Mouse (Mus musculus): ENCODE measurements around the gene Srgap2. TPM values are rescaled to one million over a fixed set of nuclear protein-coding genes. Genes with fewer than 3 reads are reported as not detected.

Gene Srgap2
- polyA plus RNA-seq, 1 experiment from 2014 or later, result 31.7 TPM

DNA sequence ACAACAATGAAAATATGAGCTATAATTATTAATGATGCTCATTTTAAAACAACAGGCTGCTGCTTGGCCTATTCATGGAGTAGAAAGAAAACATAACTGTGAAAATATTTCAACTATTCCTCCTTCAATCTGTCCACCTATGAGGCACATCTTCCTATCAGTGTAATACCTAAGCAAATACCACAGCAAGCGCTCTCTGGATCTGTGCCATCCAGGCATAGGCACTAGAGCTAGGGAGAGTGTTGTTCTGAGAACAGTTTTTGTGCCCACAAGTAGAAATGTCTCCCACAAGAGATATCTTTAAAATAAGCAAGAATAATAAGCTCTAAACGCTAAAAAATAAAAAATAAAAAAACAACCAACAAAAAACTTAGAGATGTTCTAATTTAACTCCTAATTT is 14.0 kb downstream of the Srgap2 start:
- Histone ChIP-seq H3K27me3 (ENCODE audit: control insufficient read depth, insufficient read depth, low read depth, low read length) (no peaks in the 10 kb centered on the region), H3K27ac (ENCODE audit: low read length) (no peak overlapping the region), H3K9me3 (replicated peaks; ENCODE audit: control insufficient read depth, low read length, poor library complexity, severe bottlenecking) (no peaks in the 10 kb centered on the region), H3K9ac (ENCODE audit: low read depth, low read length) (no peak overlapping the region), H3K4me2 (ENCODE audit: low read length) (no peak overlapping the region), H3K4me3 (ENCODE audit: low read depth, low read length) (no peak overlapping the region), H3K36me3 (ENCODE audit: control insufficient read depth, insufficient read depth, low read length) (no peaks in the 10 kb centered on the region), H3K4me1 (ENCODE audit: control insufficient read depth, insufficient read depth, low read length) (peaks cover 7% of the 10 kb centered on the region)
- 93% methylated on average over 2 of the region's 2 CpGs for WGBS
- ATAC-seq, result no peak

GRCm38 (mm10) chr1:131511661-131512500 is 15.3 kb downstream of the Srgap2 start:
- H3K9ac ChIP-seq (ENCODE audit: low read depth, low read length), result no peak overlapping the region
- H3K4me1 ChIP-seq (ENCODE audit: control insufficient read depth, insufficient read depth, low read length), result peaks cover 7% of the 10 kb centered on the region
- H3K4me3 ChIP-seq (ENCODE audit: low read depth, low read length), result no peak overlapping the region
- no peak overlapping the region for H3K27ac ChIP-seq (ENCODE audit: low read length)
- H3K4me2 ChIP-seq (ENCODE audit: low read length), result no peak overlapping the region
- no peaks in the 10 kb centered on the region for H3K9me3 ChIP-seq (replicated peaks; ENCODE audit: control insufficient read depth, low read length, poor library complexity, severe bottlenecking)
- 78% methylated on average over 3 of the region's 3 CpGs for WGBS
- no peaks in the 10 kb centered on the region for H3K27me3 ChIP-seq (ENCODE audit: control insufficient read depth, insufficient read depth, low read depth, low read length)
- H3K36me3 ChIP-seq (ENCODE audit: control insufficient read depth, insufficient read depth, low read length), result no peaks in the 10 kb centered on the region
- ATAC-seq, result no peak

GRCm38 (mm10) chr1:131511131-131511530 is 16.0 kb downstream of the Srgap2 start:
- H3K9ac ChIP-seq (ENCODE audit: low read depth, low read length), result no peak overlapping the region
- no peaks in the 10 kb centered on the region for H3K36me3 ChIP-seq (ENCODE audit: control insufficient read depth, insufficient read depth, low read length)
- ATAC-seq, result no peak
- no peak overlapping the region for H3K27ac ChIP-seq (ENCODE audit: low read length)
- H3K4me3 ChIP-seq (ENCODE audit: low read depth, low read length), result no peak overlapping the region
- H3K4me2 ChIP-seq (ENCODE audit: low read length), result no peak overlapping the region
- H3K9me3 ChIP-seq (replicated peaks; ENCODE audit: control insufficient read depth, low read length, poor library complexity, severe bottlenecking), result no peaks in the 10 kb centered on the region
- peaks cover 7% of the 10 kb centered on the region for H3K4me1 ChIP-seq (ENCODE audit: control insufficient read depth, insufficient read depth, low read length)
- H3K27me3 ChIP-seq (ENCODE audit: control insufficient read depth, insufficient read depth, low read depth, low read length), result no peaks in the 10 kb centered on the region

- ATAC-seq, result no peak
- H3K27me3 ChIP-seq (ENCODE audit: control insufficient read depth, insufficient read depth, low read depth, low read length), result no peaks in the 10 kb centered on the region
- no peak overlapping the region for H3K27ac ChIP-seq (ENCODE audit: low read length)
- no peak overlapping the region for H3K4me2 ChIP-seq (ENCODE audit: low read length)
- H3K9me3 ChIP-seq (replicated peaks; ENCODE audit: control insufficient read depth, low read length, poor library complexity, severe bottlenecking), result no peaks in the 10 kb centered on the region
- H3K9ac ChIP-seq (ENCODE audit: low read depth, low read length), result no peak overlapping the region
- H3K4me1 ChIP-seq (ENCODE audit: control insufficient read depth, insufficient read depth, low read length), result no peaks in the 10 kb centered on the region; the same call in 1 of the 2 replicates
- WGBS, result 86% methylated on average over 1 of the region's 1 CpGs
- H3K4me3 ChIP-seq (ENCODE audit: low read depth, low read length), result no peak overlapping the region
- H3K36me3 ChIP-seq (ENCODE audit: control insufficient read depth, insufficient read depth, low read length), result no peaks in the 10 kb centered on the region
Observed at GRCm38 (mm10) chr1:131501681-131502080, 25.5 kb downstream of the Srgap2 start.

- no peak for ATAC-seq
- WGBS, result 92% methylated on average over 1 of the region's 1 CpGs
Observed at GRCm38 (mm10) chr1:131498231-131498630, 28.9 kb downstream of the Srgap2 start.

GRCm38 (mm10) chr1:131493966-131494898 is 32.9 kb downstream of the Srgap2 start:
- no peak overlapping the region for H3K9ac ChIP-seq (ENCODE audit: low read depth, low read length)
- peaks cover 13% of the 10 kb centered on the region for H3K4me1 ChIP-seq (ENCODE audit: control insufficient read depth, insufficient read depth, low read length)
- H3K27me3 ChIP-seq (ENCODE audit: control insufficient read depth, insufficient read depth, low read depth, low read length), result no peaks in the 10 kb centered on the region
- H3K4me3 ChIP-seq (ENCODE audit: low read depth, low read length), result no peak overlapping the region
- WGBS, result 77% methylated on average over 4 of the region's 4 CpGs
- no peak overlapping the region for H3K4me2 ChIP-seq (ENCODE audit: low read length)
- H3K9me3 ChIP-seq (replicated peaks; ENCODE audit: control insufficient read depth, low read length, poor library complexity, severe bottlenecking), result no peaks in the 10 kb centered on the region
- H3K36me3 ChIP-seq (ENCODE audit: control insufficient read depth, insufficient read depth, low read length), result no peaks in the 10 kb centered on the region
- ATAC-seq, result no peak
- no peak overlapping the region for H3K27ac ChIP-seq (ENCODE audit: low read length)

More at GRCm38 (mm10) chr1:131498231-131498630, 28.9 kb downstream of the Srgap2 start:
- Histone ChIP-seq H3K36me3 (ENCODE audit: control insufficient read depth, insufficient read depth, low read length) (no peaks in the 10 kb centered on the region), H3K4me3 (ENCODE audit: low read depth, low read length) (no peak overlapping the region), H3K27ac (ENCODE audit: low read length) (no peak overlapping the region), H3K9ac (ENCODE audit: low read depth, low read length) (no peak overlapping the region), H3K4me2 (ENCODE audit: low read length) (no peak overlapping the region), H3K4me1 (ENCODE audit: control insufficient read depth, insufficient read depth, low read length) (no peaks in the 10 kb centered on the region; the same call in 1 of the 2 replicates), H3K9me3 (replicated peaks; ENCODE audit: control insufficient read depth, low read length, poor library complexity, severe bottlenecking) (no peaks in the 10 kb centered on the region), H3K27me3 (ENCODE audit: control insufficient read depth, insufficient read depth, low read depth, low read length) (no peaks in the 10 kb centered on the region)

DNA sequence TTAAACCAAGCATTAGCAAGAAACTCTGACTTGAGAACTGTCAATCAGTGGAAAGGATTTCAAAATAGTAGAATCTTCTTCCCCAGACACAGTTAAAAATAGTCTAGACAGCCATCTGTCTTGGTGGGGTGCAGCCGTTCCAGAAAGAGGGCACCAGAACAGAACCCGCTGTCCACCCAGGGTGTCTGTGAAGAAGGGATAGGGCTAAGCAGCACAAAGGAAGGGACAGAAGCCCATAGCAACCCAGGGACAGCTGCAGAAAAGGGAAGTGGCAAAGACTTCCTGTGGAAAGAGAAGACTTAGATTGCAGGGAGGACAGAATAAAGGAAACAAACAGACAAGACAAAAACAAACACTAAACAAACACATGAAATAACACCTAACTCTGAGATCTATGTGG is 34.8 kb downstream of the Srgap2 start:
- WGBS, result 61% methylated on average over 2 of the region's 2 CpGs
- ATAC-seq, result no peak
- no peak overlapping the region for H3K9ac ChIP-seq (ENCODE audit: low read depth, low read length)
- H3K4me1 ChIP-seq (ENCODE audit: control insufficient read depth, insufficient read depth, low read length), result peaks cover 13% of the 10 kb centered on the region
- no peaks in the 10 kb centered on the region for H3K9me3 ChIP-seq (replicated peaks; ENCODE audit: control insufficient read depth, low read length, poor library complexity, severe bottlenecking)
- H3K4me2 ChIP-seq (ENCODE audit: low read length), result no peak overlapping the region
- H3K36me3 ChIP-seq (ENCODE audit: control insufficient read depth, insufficient read depth, low read length), result no peaks in the 10 kb centered on the region
- no peak overlapping the region for H3K4me3 ChIP-seq (ENCODE audit: low read depth, low read length)
- no peaks in the 10 kb centered on the region for H3K27me3 ChIP-seq (ENCODE audit: control insufficient read depth, insufficient read depth, low read depth, low read length)
- H3K27ac ChIP-seq (ENCODE audit: low read length), result peak overlapping the region; percentile 53; the same call in 1 of the 2 replicates

DNA sequence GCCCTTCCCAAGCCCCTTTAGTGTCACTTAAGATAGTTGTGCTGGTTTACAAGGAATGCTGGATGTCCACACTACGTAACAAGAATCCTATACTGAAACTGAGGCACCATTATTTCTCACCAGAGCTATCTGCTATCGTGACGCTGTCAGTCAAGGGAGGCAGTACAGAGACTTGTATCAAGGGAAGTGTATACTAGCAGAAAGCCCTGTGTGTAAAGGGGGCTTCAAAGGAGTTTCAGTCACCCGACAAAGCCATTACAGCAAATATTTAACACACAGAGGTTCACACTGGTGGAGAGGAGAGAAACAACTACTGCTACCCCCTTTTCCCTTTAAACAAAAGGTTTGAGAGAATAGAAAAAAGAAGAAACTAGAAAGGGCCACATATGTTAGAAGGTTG is 35.6 kb downstream of the Srgap2 start:
- no peaks in the 10 kb centered on the region for H3K27me3 ChIP-seq (ENCODE audit: control insufficient read depth, insufficient read depth, low read depth, low read length)
- H3K36me3 ChIP-seq (ENCODE audit: control insufficient read depth, insufficient read depth, low read length), result no peaks in the 10 kb centered on the region
- peaks cover 17% of the 10 kb centered on the region for H3K4me1 ChIP-seq (ENCODE audit: control insufficient read depth, insufficient read depth, low read length)
- no peak overlapping the region for H3K4me3 ChIP-seq (ENCODE audit: low read depth, low read length)
- H3K9me3 ChIP-seq (replicated peaks; ENCODE audit: control insufficient read depth, low read length, poor library complexity, severe bottlenecking), result no peaks in the 10 kb centered on the region
- WGBS, result 35% methylated on average over 4 of the region's 4 CpGs
- no peak overlapping the region for H3K9ac ChIP-seq (ENCODE audit: low read depth, low read length)
- no peak for ATAC-seq
- no peak overlapping the region for H3K27ac ChIP-seq (ENCODE audit: low read length)
- H3K4me2 ChIP-seq (ENCODE audit: low read length), result no peak overlapping the region

DNA sequence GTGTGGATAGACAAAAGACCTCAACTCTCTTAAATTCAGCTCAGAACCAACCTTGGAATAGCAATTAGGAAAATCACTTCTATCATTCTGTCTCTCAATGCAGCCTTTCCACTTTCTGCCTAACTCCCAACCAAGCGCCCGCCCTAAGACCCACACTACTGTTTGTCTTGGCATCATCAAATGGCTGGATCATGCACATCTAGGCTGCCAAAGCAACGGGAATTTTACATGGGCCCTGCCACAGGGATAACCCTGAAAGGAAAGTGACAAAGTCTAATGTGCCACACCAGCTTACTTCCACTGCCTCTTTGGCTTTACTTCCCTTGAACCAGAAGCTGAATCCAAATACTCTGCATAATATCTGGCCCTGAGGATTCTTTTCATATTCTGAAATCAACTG is 37.8 kb downstream of the Srgap2 start:
- Histone ChIP-seq H3K27me3 (ENCODE audit: control insufficient read depth, insufficient read depth, low read depth, low read length) (no peaks in the 10 kb centered on the region), H3K9me3 (replicated peaks; ENCODE audit: control insufficient read depth, low read length, poor library complexity, severe bottlenecking) (no peaks in the 10 kb centered on the region), H3K4me2 (ENCODE audit: low read length) (no peak overlapping the region), H3K4me3 (ENCODE audit: low read depth, low read length) (no peak overlapping the region), H3K36me3 (ENCODE audit: control insufficient read depth, insufficient read depth, low read length) (no peaks in the 10 kb centered on the region), H3K4me1 (ENCODE audit: control insufficient read depth, insufficient read depth, low read length) (peaks cover 17% of the 10 kb centered on the region), H3K27ac (ENCODE audit: low read length) (no peak overlapping the region), H3K9ac (ENCODE audit: low read depth, low read length) (no peak overlapping the region)
- 84% methylated on average over 3 of the region's 3 CpGs for WGBS
- ATAC-seq, result no peak

All from midbrain, embryonic 16.5 days (tissue).